Mouse (Mus musculus): ENCODE measurements at regions not wholly inside any gene's neighbourhood (a gene's known extent, or its start where the extent isn't known, plus 50 kb on each side); places are given as distances from the start of the nearest gene placed in this dataset.

DNA sequence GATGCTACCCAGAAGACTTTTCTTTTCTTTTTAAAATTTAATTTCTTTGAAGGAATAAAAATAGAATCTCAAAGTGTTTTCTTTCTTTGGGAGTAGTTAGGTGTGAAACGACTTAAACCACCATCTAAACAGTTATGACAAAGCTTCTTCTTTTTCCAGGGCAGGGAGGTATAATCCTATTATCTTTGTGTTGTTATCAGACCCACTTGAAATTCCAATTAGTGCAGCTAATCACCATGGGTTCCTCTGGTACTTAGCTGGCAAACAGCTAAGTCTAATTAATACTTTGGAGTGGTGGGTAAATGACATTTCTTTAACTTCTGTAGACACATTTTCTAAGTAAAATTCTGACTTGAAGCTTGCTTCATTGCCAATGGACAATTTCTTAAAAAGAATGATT lies 185.3 kb downstream of the Olfm4 start:
- DNase-seq = no peak
- Histone ChIP-seq H3K36me3 (ENCODE audit: control insufficient read depth, insufficient read depth, low read length) (no peaks in the 10 kb centered on the region), H3K4me3 (replicated peaks; ENCODE audit: low read depth, low read length) (no peak overlapping the region), H3K9ac (replicated peaks; ENCODE audit: low read length) (no peak overlapping the region), H3K4me1 (ENCODE audit: control insufficient read depth, insufficient read depth, low read length) (peaks cover 23% of the 10 kb centered on the region), H3K27ac (replicated peaks; ENCODE audit: low read depth, low read length) (no peak overlapping the region), H3K27me3 (ENCODE audit: control insufficient read depth, insufficient read depth, low read length) (no peaks in the 10 kb centered on the region), H3K4me2 (ENCODE audit: low read length) (no peak overlapping the region), H3K9me3 (ENCODE audit: control insufficient read depth, low read length) (no peaks in the 10 kb centered on the region)
- 2% methylated on average over 1 of the region's 1 CpGs for WGBS
- no peak for ATAC-seq (ENCODE audit: low FRiP score, low TSS enrichment)

GRCm38 (mm10) chr14:80170450-80171180 lies 186.7 kb downstream of the Olfm4 start:
- no peaks in the 10 kb centered on the region for H3K36me3 ChIP-seq (ENCODE audit: control insufficient read depth, insufficient read depth, low read length)
- H3K4me2 ChIP-seq (ENCODE audit: low read length) = peak overlapping the region; percentile 28
- peak overlapping the region; percentile 42; the same call in 1 of the 2 replicates for H3K27ac ChIP-seq (replicated peaks; ENCODE audit: low read depth, low read length)
- WGBS = under 1% methylated on average over 11 of the region's 11 CpGs
- ATAC-seq (ENCODE audit: low FRiP score, low TSS enrichment) = peak; percentile 62; the same call in 1 of the 2 replicates
- H3K4me1 ChIP-seq (ENCODE audit: control insufficient read depth, insufficient read depth, low read length) = peaks cover 23% of the 10 kb centered on the region
- DNase-seq = peak; percentile 83
- no peak overlapping the region for H3K4me3 ChIP-seq (replicated peaks; ENCODE audit: low read depth, low read length)
- H3K27me3 ChIP-seq (ENCODE audit: control insufficient read depth, insufficient read depth, low read length) = no peaks in the 10 kb centered on the region
- no peak overlapping the region for H3K9ac ChIP-seq (replicated peaks; ENCODE audit: low read length)
- no peaks in the 10 kb centered on the region for H3K9me3 ChIP-seq (ENCODE audit: control insufficient read depth, low read length)

DNA sequence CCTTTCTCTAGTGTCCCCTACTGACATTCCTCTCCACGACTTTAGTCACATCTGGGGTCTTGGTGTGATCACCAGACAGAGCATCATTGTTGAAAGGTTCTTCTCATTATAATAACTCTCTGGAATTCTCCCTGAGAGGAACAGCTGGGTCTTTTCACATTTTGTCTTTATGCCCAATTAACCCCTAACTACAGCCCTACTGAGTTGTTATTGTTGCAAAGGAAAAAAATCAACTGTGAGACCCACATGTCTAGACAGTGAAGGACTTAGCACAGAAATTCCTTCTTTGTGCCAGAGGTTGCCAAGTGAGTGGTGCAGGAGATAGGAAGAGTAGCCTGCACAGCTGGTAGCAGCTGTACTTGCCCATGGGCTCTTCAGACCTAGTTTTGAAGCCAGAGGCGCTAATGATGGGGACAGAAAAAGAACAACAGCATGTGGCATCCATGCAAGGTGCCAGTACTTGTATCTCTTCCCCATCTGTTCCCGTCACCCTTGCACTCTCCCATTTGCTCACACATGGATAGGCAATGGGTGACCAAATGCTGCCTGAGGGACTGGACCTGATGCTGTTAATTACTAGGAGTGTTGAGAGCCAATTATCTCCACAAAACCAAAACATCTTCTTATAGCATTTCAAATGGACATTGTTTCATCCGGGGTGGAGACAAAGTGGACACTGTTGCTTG lies 189.1 kb downstream of the Olfm4 start:
- Histone ChIP-seq H3K9me3 (ENCODE audit: control insufficient read depth, low read length) (no peaks in the 10 kb centered on the region), H3K4me2 (ENCODE audit: low read length) (no peak overlapping the region), H3K9ac (replicated peaks; ENCODE audit: low read length) (no peak overlapping the region), H3K27ac (replicated peaks; ENCODE audit: low read depth, low read length) (no peak overlapping the region), H3K4me1 (ENCODE audit: control insufficient read depth, insufficient read depth, low read length) (peaks cover 23% of the 10 kb centered on the region), H3K27me3 (ENCODE audit: control insufficient read depth, insufficient read depth, low read length) (no peaks in the 10 kb centered on the region), H3K36me3 (ENCODE audit: control insufficient read depth, insufficient read depth, low read length) (no peaks in the 10 kb centered on the region), H3K4me3 (replicated peaks; ENCODE audit: low read depth, low read length) (no peak overlapping the region)
- DNase-seq (no peak), ATAC-seq (ENCODE audit: low FRiP score, low TSS enrichment) (no peak; the same call in 1 of the 2 replicates)
- 46% methylated on average over 4 of the region's 4 CpGs for WGBS

DNA sequence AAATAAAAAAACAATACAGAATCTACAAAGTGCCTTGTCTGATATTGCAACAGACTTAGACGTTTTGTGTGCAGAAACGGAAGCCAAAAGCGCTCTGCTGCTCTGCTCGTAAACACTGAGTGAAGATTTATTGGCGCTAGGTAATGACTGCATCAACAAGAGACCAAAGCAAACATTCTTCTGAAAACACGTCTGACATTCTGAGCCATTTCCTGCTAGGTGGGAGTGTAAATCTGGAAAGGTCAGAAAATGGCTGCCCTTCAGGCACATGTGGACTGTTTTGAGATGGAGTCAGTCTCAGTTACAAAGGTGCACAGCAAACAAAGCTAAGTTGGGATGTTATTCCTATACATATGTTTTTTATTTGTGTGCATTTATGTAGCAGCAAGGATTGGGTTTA lies 192.6 kb downstream of the Olfm4 start:
- H3K9ac ChIP-seq (replicated peaks; ENCODE audit: low read length) = no peak overlapping the region
- H3K36me3 ChIP-seq (ENCODE audit: control insufficient read depth, insufficient read depth, low read length) = no peaks in the 10 kb centered on the region
- H3K27ac ChIP-seq (replicated peaks; ENCODE audit: low read depth, low read length) = no peak overlapping the region
- 87% methylated on average over 6 of the region's 6 CpGs for WGBS
- H3K4me3 ChIP-seq (replicated peaks; ENCODE audit: low read depth, low read length) = no peak overlapping the region
- ATAC-seq (ENCODE audit: low FRiP score, low TSS enrichment) (no peak), DNase-seq (no peak)
- H3K4me2 ChIP-seq (ENCODE audit: low read length) = no peak overlapping the region
- peaks cover 7% of the 10 kb centered on the region; the same call in 1 of the 2 replicates for H3K4me1 ChIP-seq (ENCODE audit: control insufficient read depth, insufficient read depth, low read length)
- H3K27me3 ChIP-seq (ENCODE audit: control insufficient read depth, insufficient read depth, low read length) = no peaks in the 10 kb centered on the region
- H3K9me3 ChIP-seq (ENCODE audit: control insufficient read depth, low read length) = no peaks in the 10 kb centered on the region

DNA sequence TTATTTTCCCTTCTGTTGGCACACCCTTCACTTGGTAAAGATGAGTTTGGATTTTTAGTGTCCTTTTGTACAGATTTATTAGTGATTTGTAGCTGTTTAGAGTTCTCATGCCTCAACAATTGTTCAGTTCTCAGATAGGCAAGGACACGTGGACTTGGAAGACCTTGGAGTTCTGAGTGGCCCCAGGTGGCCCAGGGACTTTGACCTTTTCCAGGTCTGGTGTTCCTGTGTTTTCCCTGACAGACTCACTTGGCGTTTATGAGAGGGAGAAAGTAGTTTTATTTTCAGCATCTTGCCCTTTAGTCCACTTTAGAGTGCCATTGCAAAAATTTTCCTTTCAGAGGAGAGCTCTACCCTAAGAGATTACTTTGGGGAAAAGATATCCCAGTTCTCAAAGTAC lies 211.2 kb downstream of the Olfm4 start:
- DNase-seq = no peak
- H3K4me2 ChIP-seq (ENCODE audit: low read length) = no peak overlapping the region
- H3K27me3 ChIP-seq (ENCODE audit: control insufficient read depth, insufficient read depth, low read length) = no peaks in the 10 kb centered on the region
- no peak for ATAC-seq (ENCODE audit: low FRiP score, low TSS enrichment)
- no peak overlapping the region for H3K4me3 ChIP-seq (replicated peaks; ENCODE audit: low read depth, low read length)
- no peak overlapping the region for H3K9ac ChIP-seq (replicated peaks; ENCODE audit: low read length)
- no peak overlapping the region for H3K27ac ChIP-seq (replicated peaks; ENCODE audit: low read depth, low read length)
- no peaks in the 10 kb centered on the region for H3K36me3 ChIP-seq (ENCODE audit: control insufficient read depth, insufficient read depth, low read length)
- 67% methylated on average over 2 of the region's 2 CpGs for WGBS
- no peaks in the 10 kb centered on the region for H3K4me1 ChIP-seq (ENCODE audit: control insufficient read depth, insufficient read depth, low read length)
- no peaks in the 10 kb centered on the region for H3K9me3 ChIP-seq (ENCODE audit: control insufficient read depth, low read length)

GRCm38 (mm10) chr14:80212916-80213315 lies 229.0 kb downstream of the Olfm4 start:
- Histone ChIP-seq H3K9me3 (ENCODE audit: control insufficient read depth, low read length) (no peaks in the 10 kb centered on the region), H3K4me3 (replicated peaks; ENCODE audit: low read depth, low read length) (no peak overlapping the region), H3K4me2 (ENCODE audit: low read length) (no peak overlapping the region), H3K9ac (replicated peaks; ENCODE audit: low read length) (no peak overlapping the region), H3K36me3 (ENCODE audit: control insufficient read depth, insufficient read depth, low read length) (no peaks in the 10 kb centered on the region), H3K27me3 (ENCODE audit: control insufficient read depth, insufficient read depth, low read length) (no peaks in the 10 kb centered on the region), H3K27ac (replicated peaks; ENCODE audit: low read depth, low read length) (no peak overlapping the region), H3K4me1 (ENCODE audit: control insufficient read depth, insufficient read depth, low read length) (0 out of 2 replicates have a peak, but pooled peaks cover 4% of the 10 kb centered on the region)
- DNase-seq (peak; percentile 91), ATAC-seq (ENCODE audit: low FRiP score, low TSS enrichment) (peak; percentile 74; the same call in 1 of the 2 replicates)
- 23% methylated on average over 2 of the region's 2 CpGs for WGBS

DNA sequence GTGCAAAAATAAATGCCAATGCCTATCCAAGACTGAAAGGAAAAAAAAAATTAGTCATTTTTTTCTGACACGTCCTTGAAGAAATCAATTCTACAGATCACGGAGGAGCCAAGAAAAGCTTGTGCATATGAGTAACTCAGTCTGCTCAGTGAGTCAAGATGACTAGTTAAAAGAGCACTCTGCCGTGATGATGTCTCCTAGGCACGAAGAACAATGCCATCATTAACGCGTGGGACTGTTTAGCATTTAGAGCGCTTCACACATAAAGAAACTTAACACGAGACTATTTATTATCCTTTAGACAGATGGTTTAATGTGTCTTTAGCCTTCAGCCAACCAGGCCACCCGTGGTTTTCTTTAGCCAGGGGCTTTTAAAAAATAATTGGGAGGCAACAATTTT lies 229.8 kb downstream of the Olfm4 start:
- H3K27me3 ChIP-seq (ENCODE audit: control insufficient read depth, insufficient read depth, low read length) = no peaks in the 10 kb centered on the region
- no peak overlapping the region for H3K4me3 ChIP-seq (replicated peaks; ENCODE audit: low read depth, low read length)
- ATAC-seq (ENCODE audit: low FRiP score, low TSS enrichment) (no peak), DNase-seq (no peak)
- no peak overlapping the region for H3K9ac ChIP-seq (replicated peaks; ENCODE audit: low read length)
- no peaks in the 10 kb centered on the region for H3K9me3 ChIP-seq (ENCODE audit: control insufficient read depth, low read length)
- 61% methylated on average over 9 of the region's 9 CpGs for WGBS
- no peaks in the 10 kb centered on the region for H3K36me3 ChIP-seq (ENCODE audit: control insufficient read depth, insufficient read depth, low read length)
- 0 out of 2 replicates have a peak, but pooled peaks cover 4% of the 10 kb centered on the region for H3K4me1 ChIP-seq (ENCODE audit: control insufficient read depth, insufficient read depth, low read length)
- H3K27ac ChIP-seq (replicated peaks; ENCODE audit: low read depth, low read length) = no peak overlapping the region
- no peak overlapping the region for H3K4me2 ChIP-seq (ENCODE audit: low read length)

DNA sequence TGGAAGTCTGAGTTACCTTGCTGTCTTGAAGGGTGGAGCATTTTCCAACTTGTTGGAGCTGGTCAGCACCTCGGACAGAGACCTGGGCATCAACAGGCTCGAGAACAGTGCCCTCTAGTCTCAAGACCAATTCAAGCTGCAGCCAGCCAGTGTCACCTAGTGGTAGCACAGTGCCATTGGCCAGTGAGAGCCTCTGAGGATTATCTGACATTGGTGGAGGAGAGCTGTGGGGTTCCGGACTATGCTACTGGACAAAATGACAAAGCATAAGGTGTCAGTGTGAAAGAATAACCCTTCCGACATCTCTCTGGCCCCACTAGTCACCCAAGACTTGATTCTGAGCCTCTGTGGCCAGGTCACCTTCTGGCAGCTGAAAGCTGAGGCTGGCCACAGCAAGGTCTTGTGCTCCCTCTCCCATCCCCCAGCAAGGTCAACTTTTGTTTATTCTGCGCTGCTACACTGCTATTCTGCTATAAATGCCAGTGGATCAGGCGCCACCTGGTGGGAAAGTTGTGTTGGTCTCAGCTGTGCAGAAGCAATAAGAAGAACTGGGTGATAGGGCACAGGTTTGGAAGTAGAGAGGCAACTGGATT lies 232.2 kb downstream of the Olfm4 start:
- H3K27ac ChIP-seq (replicated peaks; ENCODE audit: low read depth, low read length) = no peak overlapping the region
- no peak overlapping the region for H3K9ac ChIP-seq (replicated peaks; ENCODE audit: low read length)
- H3K27me3 ChIP-seq (ENCODE audit: control insufficient read depth, insufficient read depth, low read length) = no peaks in the 10 kb centered on the region
- no peak overlapping the region for H3K4me2 ChIP-seq (ENCODE audit: low read length)
- H3K4me1 ChIP-seq (ENCODE audit: control insufficient read depth, insufficient read depth, low read length) = 0 out of 2 replicates have a peak, but pooled peaks cover 4% of the 10 kb centered on the region
- DNase-seq = peak; percentile 89
- 20% methylated on average over 6 of the region's 6 CpGs for WGBS
- no peaks in the 10 kb centered on the region for H3K9me3 ChIP-seq (ENCODE audit: control insufficient read depth, low read length)
- ATAC-seq (ENCODE audit: low FRiP score, low TSS enrichment) = peak; percentile 82; the same call in 1 of the 2 replicates
- no peak overlapping the region for H3K4me3 ChIP-seq (replicated peaks; ENCODE audit: low read depth, low read length)
- no peaks in the 10 kb centered on the region for H3K36me3 ChIP-seq (ENCODE audit: control insufficient read depth, insufficient read depth, low read length)

Data from midbrain, embryonic 14.5 days (tissue).